20 mouse cellular contexts compared by ENCODE assay signal in the genomic region with DNA sequence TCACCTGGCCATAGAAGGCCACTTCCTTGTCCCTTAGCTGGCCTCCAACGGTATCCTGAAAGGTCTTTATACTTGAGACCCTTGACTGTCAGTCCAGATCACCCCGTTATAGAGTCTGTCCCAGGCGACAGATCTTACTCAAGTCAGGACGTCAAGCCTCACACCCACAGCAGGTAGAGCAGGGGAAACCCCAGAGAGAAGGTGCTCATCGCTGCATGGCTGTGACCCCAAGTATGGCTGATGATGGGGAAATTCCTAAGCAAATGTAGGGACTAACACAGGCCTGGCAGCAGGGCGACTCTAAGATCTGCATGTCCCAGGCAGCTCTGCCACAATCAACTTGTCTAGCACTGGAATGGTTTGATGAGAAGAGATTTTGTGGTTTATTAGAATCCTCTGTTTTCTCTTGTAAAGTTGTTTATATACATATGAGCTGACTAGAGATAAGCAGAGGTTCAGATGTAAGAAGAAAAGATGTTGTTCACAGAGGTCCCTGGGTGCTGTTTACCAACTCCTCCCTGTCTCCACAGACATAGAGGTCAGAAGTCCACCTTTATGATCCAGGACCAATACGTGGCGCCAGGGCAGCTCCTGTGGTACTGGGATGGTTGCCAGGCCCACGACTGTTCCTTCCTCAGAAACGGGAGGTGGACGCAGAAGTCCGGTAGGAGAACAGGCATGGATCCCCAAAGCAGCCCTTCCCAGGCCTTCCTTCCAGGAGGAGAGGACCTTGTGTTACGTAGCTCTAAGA. TPM values are rescaled to one million over a fixed set of nuclear protein-coding genes. Genes with fewer than 3 reads are reported as not detected.
DNase-seq lines count a peak whose midpoint lies in the region; ATAC-seq and TF ChIP-seq lines count a peak whose summit lies in the region.
"Had no signal": no experiment of that assay in that cellular context is flagged by ENCODE, and none has a peak within 500 bp of the region (broad histone marks: within the 10 kb centered on the region; RNA-seq: fewer than 3 reads in every experiment).

No protein-coding gene starts in this region.

- no peaks in the 10 kb centered on the region for H3K4me1 ChIP-seq in intestine, postnatal 0 days (replicated peaks; ENCODE audit: control insufficient read depth, insufficient read depth, low read length)
- 0 out of 2 replicates have a peak, but pooled peaks cover 3% of the 10 kb centered on the region for H3K4me1 ChIP-seq in intestine, embryonic 15.5 days (replicated peaks)
- no peaks in the 10 kb centered on the region for H3K4me1 ChIP-seq in stomach, postnatal 0 days (replicated peaks; ENCODE audit: control insufficient read depth, insufficient read depth)
- H3K4me1 ChIP-seq: forebrain, embryonic 15.5 days; heart, embryonic 10.5 days; hindbrain, embryonic 13.5 days had no signal

- no peak overlapping the region for H3K4me3 ChIP-seq in intestine, postnatal 0 days (ENCODE audit: low read depth, low read length)
- no peak overlapping the region for H3K4me3 ChIP-seq in intestine, embryonic 15.5 days (replicated peaks)
- H3K4me3 ChIP-seq in stomach, postnatal 0 days (ENCODE audit: low read depth, low read length) = no peak overlapping the region
- H3K4me3 ChIP-seq: embryonic facial prominence, embryonic 10.5 days; forebrain, embryonic 15.5 days; heart, embryonic 10.5 days; hindbrain, embryonic 13.5 days had no signal

- no peak for TF ChIP-seq CTCF in intestine, postnatal 0 days (IDR thresholded peaks at IDR 0.05; ENCODE audit: low read depth)
- TF ChIP-seq CTCF in stomach, postnatal 0 days (IDR thresholded peaks at IDR 0.05; ENCODE audit: low read depth) = no peak

- 53% methylated on average over 13 of the region's 13 CpGs for WGBS in intestine, postnatal 0 days
- 69% methylated on average over 13 of the region's 13 CpGs for WGBS in intestine, embryonic 15.5 days
- WGBS in stomach, postnatal 0 days = 63% methylated on average over 13 of the region's 13 CpGs

- H3K9me3 ChIP-seq in intestine, postnatal 0 days (ENCODE audit: control insufficient read depth) = no peaks in the 10 kb centered on the region
- no peaks in the 10 kb centered on the region for H3K9me3 ChIP-seq in intestine, embryonic 15.5 days
- no peaks in the 10 kb centered on the region for H3K9me3 ChIP-seq in stomach, postnatal 0 days (ENCODE audit: control insufficient read depth, low read length)
- H3K9me3 ChIP-seq: embryonic facial prominence, embryonic 10.5 days; forebrain, embryonic 15.5 days; heart, embryonic 10.5 days; hindbrain, embryonic 13.5 days had no signal

- H3K9ac ChIP-seq in intestine, postnatal 0 days (ENCODE audit: low read depth, low read length) = no peak overlapping the region
- no peak overlapping the region for H3K9ac ChIP-seq in intestine, embryonic 15.5 days
- H3K9ac ChIP-seq in stomach, postnatal 0 days (ENCODE audit: low read length) = no peak overlapping the region
- H3K9ac ChIP-seq: forebrain, embryonic 15.5 days; hindbrain, embryonic 13.5 days had no signal

- no peak overlapping the region; the same call in 1 of the 2 replicates for H3K4me2 ChIP-seq in intestine, postnatal 0 days (replicated peaks; ENCODE audit: low read depth)
- no peak overlapping the region for H3K4me2 ChIP-seq in intestine, embryonic 15.5 days (replicated peaks)
- no peak overlapping the region for H3K4me2 ChIP-seq in stomach, postnatal 0 days (replicated peaks; ENCODE audit: low read depth)
- H3K4me2 ChIP-seq: forebrain, embryonic 15.5 days; hindbrain, embryonic 13.5 days had no signal

- no peaks in the 10 kb centered on the region for H3K27me3 ChIP-seq in intestine, postnatal 0 days (replicated peaks; ENCODE audit: control insufficient read depth, insufficient read depth, low read length)
- no peaks in the 10 kb centered on the region for H3K27me3 ChIP-seq in intestine, embryonic 15.5 days (replicated peaks)
- H3K27me3 ChIP-seq in stomach, postnatal 0 days (ENCODE audit: control insufficient read depth, insufficient read depth, low read length) = no peaks in the 10 kb centered on the region
- H3K27me3 ChIP-seq: forebrain, embryonic 15.5 days; hindbrain, embryonic 13.5 days had no signal

- intact Hi-C loops in heart, postnatal 25 days (cut with DNase I) = no loop called here

- DNase-seq in induced T-regulatory cell, adult 2 months (ENCODE audit: low read depth) = peak; percentile 47
- peak; percentile 33 for DNase-seq in stomach, postnatal 0 days (ENCODE audit: low spot score)
- no peak for DNase-seq in gastrocnemius, adult 8-10 months (ENCODE audit: low spot score in 2 of 2)
- DNase-seq in heart, postnatal 25 days (ENCODE audit: low spot score) = no peak
- DNase-seq: adrenal gland, postnatal 14 days; cerebellum, adult 11-12 months; cerebellum, adult 9-10 months; cerebellum, postnatal 36 days; gastrocnemius, postnatal 10 days; heart, adult 18-20 months; heart, postnatal 10 days had no signal

- ATAC-seq in intestine, postnatal 0 days = peak; percentile 89
- no peak for ATAC-seq in intestine, embryonic 15.5 days
- ATAC-seq in CD4-positive, CD25-positive, alpha-beta regulatory T cell, adult 4 months = peak; percentile 81
- ATAC-seq in stomach, postnatal 0 days (ENCODE audit: low FRiP score, low TSS enrichment) = 0 out of 2 replicates have a peak, but pooled peaks have one; percentile 51
- ATAC-seq: forebrain, embryonic 15.5 days; hindbrain, postnatal 0 days had no signal

- no peaks in the 10 kb centered on the region for H3K36me3 ChIP-seq in intestine, postnatal 0 days (ENCODE audit: control insufficient read depth, insufficient read depth)
- no peaks in the 10 kb centered on the region for H3K36me3 ChIP-seq in intestine, embryonic 15.5 days
- H3K36me3 ChIP-seq in stomach, postnatal 0 days (ENCODE audit: control insufficient read depth, insufficient read depth, low read length) = no peaks in the 10 kb centered on the region
- H3K36me3 ChIP-seq: embryonic facial prominence, embryonic 10.5 days; forebrain, embryonic 15.5 days; heart, embryonic 10.5 days; hindbrain, embryonic 13.5 days had no signal

- no peak for TF ChIP-seq EP300 in stomach, postnatal 0 days (optimal IDR thresholded peaks at IDR 0.05)

- peak overlapping the region; percentile 46; the same call in 1 of the 2 replicates for H3K27ac ChIP-seq in intestine, postnatal 0 days (ENCODE audit: low read depth, low read length)
- H3K27ac ChIP-seq in intestine, embryonic 15.5 days = no peak overlapping the region
- H3K27ac ChIP-seq in stomach, postnatal 0 days (replicated peaks) = no peak overlapping the region
- H3K27ac ChIP-seq: embryonic facial prominence, embryonic 10.5 days; forebrain, embryonic 15.5 days; heart, embryonic 10.5 days; hindbrain, embryonic 13.5 days; hindbrain, postnatal 0 days had no signal

RNA-seq across cellular contexts. Expression of gene Tgm4, which starts 2.9 kb away (rescaled TPM):
- 0.21 TPM in 1 of 2 replicates, not detected in the other for polyA plus RNA-seq in intestine, postnatal 0 days (2015; fragmentation: Nextera tagmentation; extraction: Ambion mirVana)
- 0.26 and 0.45 TPM in 2 replicates for polyA plus RNA-seq in intestine, embryonic 15.5 days (2015; fragmentation: Nextera tagmentation; extraction: Ambion mirVana)
- 1 to 10 TPM in 1 of 2 experiments, under 1 TPM in 1; 0.83 to 1.7 TPM for polyA plus RNA-seq in CD4-positive, CD25-positive, alpha-beta regulatory T cell, adult 4 months (2017; shearing (Covaris generic))
- polyA plus RNA-seq in stomach, postnatal 0 days (2015; fragmentation: Nextera tagmentation; extraction: Ambion mirVana) = 0.44 and 0.52 TPM in 2 replicates
- not detected for total RNA-seq in gastrocnemius, adult 8-10 months (2022)
- total RNA-seq in heart, postnatal 25 days (2021) = under 1 TPM in 1 of 2 experiments, not detected in 1; 0.42 TPM
- total RNA-seq: heart, adult 18-20 months; heart, postnatal 10 days; hematopoietic stem cell, adult 5-6 weeks had no signal

RNA-seq across cellular contexts. Expression of gene Tmem42, which starts 10.5 kb away (rescaled TPM):
- 25.9 and 26.2 TPM in 2 replicates for polyA plus RNA-seq in intestine, postnatal 0 days (2015; fragmentation: Nextera tagmentation; extraction: Ambion mirVana)
- polyA plus RNA-seq in intestine, embryonic 15.5 days (2015; fragmentation: Nextera tagmentation; extraction: Ambion mirVana) = 19.2 and 19.3 TPM in 2 replicates
- 10 to 100 TPM; 15.1 to 18.6 TPM for polyA plus RNA-seq in CD4-positive, CD25-positive, alpha-beta regulatory T cell, adult 4 months (2017; shearing (Covaris generic))
- polyA plus RNA-seq in stomach, postnatal 0 days (2015; fragmentation: Nextera tagmentation; extraction: Ambion mirVana) = 28.3 and 30.1 TPM in 2 replicates
- 10 to 100 TPM in 2 of 4 experiments, 1 to 10 TPM in 2; 6.5 to 11.0 (median 9.9) TPM for total RNA-seq in gastrocnemius, adult 8-10 months (2022)
- 10 to 100 TPM; 13.7 to 13.9 TPM for total RNA-seq in heart, postnatal 25 days (2021)

Comparison
In these comparisons a context has a peak if more than half of its experiments do, and no peak if none do; other contexts are left out.
1. DNase-seq: peak in induced T-regulatory cell, adult 2 months (single experiment) and stomach, postnatal 0 days (single experiment); none in gastrocnemius, adult 8-10 months (0 of 2) and heart, postnatal 25 days (single experiment).